Mouse (Mus musculus) splenic B cell, adult 2 months (primary cell): Measurements from ENCODE around the gene Gm20605.
A peak's percentile ranks its signal among the peaks of the same experiment; 100 is the strongest.

Experiments used
- DNase-seq: peaks from one replicate; pipeline ENCODE4 v3.0.0-alpha.2; 2011; ENCODE audit warnings: low read depth, low spot score
- H3K27me3 ChIP-seq: 2 replicates; pipeline ENCODE4 v1.6.1; 2012; ENCODE audit warnings: mild to moderate bottlenecking, low read length, moderate library complexity, mixed read lengths; ENCODE audit not compliant: control insufficient read depth, poor library complexity, insufficient read depth, severe bottlenecking
- H3K36me3 ChIP-seq: 2 replicates; pipeline ENCODE4 v1.6.1; 2012; ENCODE audit warnings: mild to moderate bottlenecking, low read length, moderate library complexity, mixed read lengths; ENCODE audit not compliant: control insufficient read depth, poor library complexity, insufficient read depth, severe bottlenecking

Gene Gm20605

DNA sequence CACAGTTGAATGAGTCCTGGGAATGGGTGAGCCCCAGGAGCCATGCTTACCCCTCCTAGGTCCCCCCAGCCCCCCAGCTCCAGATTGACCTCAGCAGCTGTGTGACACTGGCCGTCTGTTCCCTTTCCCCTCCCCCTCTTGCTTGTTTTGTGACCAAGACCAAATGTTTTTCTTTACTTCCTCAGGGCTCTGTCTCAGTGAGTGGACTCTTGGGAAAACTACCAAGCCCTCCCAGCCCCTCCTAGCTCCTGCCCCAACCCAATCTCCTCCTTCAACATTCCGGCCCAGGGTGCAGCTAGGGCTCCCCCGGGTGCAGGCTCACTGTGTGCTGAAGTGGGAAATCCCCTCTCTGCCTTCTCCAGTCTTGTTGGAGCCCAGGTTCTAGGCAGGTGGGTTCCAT, 1.6 kb downstream of the Gm20605 start:
- Histone ChIP-seq H3K36me3 (peaks cover 3% of the 10 kb centered on the region), H3K27me3 (no peaks in the 10 kb centered on the region)
- peak; percentile 26 for DNase-seq

DNA sequence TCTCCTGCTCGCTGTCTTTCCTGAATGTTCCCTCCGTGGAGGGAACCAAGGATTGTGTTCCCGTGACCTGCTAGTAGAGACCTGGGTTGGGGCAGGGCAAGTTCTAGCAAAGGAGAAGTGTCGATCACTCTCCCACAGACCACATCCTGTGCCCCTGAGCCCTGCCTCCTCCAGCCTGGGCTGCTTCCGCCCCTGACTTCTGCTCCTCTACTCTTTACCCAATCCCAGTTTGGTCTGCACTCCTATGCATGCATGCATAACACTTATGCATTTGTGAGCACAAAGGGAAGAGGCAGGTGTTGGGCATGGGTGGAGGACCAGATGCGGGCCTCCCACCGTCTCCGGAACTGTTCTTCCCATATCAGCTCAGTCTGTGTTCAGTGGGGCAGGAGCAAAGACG, 2.2 kb downstream of the Gm20605 start:
- H3K27me3 ChIP-seq = no peaks in the 10 kb centered on the region
- DNase-seq = peak; percentile 83
- peaks cover 7% of the 10 kb centered on the region for H3K36me3 ChIP-seq

DNA sequence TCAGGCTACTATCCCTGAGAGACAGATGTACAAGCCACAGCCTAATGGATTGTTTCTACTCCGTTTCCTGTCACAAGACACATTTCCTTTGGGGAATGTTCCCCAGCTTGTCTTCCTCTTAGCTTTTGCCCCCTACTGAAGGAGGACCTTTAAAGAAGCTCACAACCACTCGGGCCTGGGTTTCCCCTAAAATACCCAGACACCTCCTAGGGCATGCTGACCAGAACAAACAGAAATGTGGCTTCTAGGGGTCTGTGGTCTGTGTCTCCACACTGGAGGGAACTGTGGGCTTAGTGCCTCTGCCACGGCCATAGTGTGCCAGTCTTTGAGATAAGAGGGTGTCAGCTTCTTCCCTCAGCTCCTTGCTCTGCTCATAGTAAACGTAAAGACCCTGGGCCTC, 2.6 kb downstream of the Gm20605 start:
- H3K36me3 ChIP-seq = peaks cover 7% of the 10 kb centered on the region
- H3K27me3 ChIP-seq = no peaks in the 10 kb centered on the region
- DNase-seq = peak; percentile 50

DNA sequence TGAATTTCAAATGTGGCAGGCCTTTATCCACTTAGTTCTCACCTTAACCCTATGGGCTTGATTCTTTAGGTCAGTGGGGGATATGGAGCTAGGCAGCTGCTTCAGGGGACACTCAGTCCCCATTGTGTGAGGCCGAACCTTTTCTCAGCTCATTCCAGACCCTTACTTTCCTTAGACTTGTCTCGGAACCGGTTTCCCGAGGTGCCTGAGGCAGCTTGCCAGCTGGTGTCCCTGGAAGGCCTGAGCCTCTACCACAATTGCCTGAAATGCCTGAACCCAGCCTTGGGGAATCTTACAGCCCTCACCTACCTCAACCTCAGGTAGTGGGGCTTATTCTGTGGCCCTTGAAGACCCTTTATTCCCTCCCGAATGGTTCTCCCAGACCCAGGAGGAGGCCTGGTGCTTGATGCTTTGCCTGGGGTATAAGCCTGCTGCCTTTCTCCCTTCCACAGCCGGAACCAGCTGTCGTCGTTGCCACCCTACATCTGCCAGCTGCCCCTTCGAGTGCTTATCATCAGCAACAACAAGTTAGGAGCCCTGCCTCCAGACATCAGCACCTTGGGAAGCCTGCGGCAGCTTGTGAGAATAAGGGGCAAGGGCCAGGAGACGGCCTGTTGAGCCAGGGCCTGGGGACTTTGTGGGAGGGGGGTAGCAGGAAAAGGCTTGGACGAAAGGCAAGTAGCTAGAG, 4.6 kb downstream of the Gm20605 start:
- H3K36me3 ChIP-seq = peaks cover 24% of the 10 kb centered on the region
- no peak for DNase-seq
- H3K27me3 ChIP-seq = no peaks in the 10 kb centered on the region

DNA sequence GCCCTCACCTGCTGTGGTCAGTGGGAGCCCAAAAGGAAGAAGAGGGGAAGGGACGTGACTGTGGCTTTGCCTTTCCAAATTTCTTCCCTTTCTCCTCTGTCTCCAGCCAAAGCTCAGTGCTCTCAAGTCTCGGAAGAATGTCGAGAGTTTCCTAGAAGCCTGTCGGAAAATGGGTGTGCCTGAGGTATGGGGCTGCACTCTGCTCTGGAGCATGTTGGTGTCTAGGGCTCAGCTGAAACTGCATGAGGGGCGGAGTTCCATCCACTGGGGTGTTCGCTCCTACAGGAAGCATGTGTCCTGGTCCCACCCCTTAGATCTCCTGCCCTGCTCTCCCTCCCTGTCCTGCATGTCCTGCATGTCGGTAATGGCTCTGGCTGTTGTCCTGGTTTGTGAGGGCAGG, 10.5 kb downstream of the Gm20605 start:
- DNase-seq = no peak
- H3K27me3 ChIP-seq = no peaks in the 10 kb centered on the region
- H3K36me3 ChIP-seq = peaks cover 42% of the 10 kb centered on the region

DNA sequence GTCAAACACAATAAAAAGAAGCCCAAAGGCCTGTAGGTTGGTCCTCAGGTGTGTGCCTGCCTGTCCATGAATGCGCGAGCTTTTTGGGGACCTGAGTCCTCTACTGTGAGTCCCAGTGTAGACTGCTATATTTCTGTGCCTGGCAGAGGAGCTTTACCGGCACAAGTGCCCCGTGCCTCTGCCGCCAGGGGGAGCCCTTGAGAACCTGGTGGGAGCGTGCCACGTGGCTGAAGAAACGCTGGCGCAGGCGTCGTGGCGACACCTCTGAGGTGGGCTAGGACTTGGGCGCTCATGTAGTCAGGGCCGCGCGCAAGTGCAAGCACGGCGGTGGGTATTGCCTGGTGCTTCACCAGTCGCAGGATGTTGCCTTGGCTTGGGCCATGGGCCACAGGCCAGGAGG, 12.1 kb downstream of the Gm20605 start, which contains the start of gene Sap25:
Gene Sap25 (plus strand): TSS at position 281 of the 400 bp plus-strand sequence.
- peaks cover 36% of the 10 kb centered on the region for H3K36me3 ChIP-seq
- no peaks in the 10 kb centered on the region for H3K27me3 ChIP-seq
- peak; percentile 59 for DNase-seq

DNA sequence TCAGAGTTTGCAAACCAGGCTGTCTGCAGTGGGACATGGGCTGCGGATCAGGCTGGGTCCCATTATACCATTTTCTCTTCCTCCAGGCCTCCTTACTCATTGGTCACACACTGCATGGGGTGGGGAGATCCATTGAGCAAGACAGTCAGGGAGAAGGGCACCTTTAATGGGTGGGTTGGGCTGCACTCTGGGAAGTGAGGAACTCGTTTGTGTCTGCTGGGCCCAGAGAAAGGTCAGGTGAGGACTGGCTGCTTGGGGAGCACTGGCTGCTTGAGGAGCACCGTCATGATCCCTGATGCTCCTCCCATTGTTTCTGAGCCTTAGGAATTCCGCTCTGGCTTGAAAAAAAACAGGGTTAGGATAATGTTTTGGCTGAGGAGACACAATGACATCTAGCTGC, 13.9 kb downstream of the Gm20605 start:
- H3K27me3 ChIP-seq = no peaks in the 10 kb centered on the region
- peaks cover 23% of the 10 kb centered on the region for H3K36me3 ChIP-seq
- DNase-seq = no peak

DNA sequence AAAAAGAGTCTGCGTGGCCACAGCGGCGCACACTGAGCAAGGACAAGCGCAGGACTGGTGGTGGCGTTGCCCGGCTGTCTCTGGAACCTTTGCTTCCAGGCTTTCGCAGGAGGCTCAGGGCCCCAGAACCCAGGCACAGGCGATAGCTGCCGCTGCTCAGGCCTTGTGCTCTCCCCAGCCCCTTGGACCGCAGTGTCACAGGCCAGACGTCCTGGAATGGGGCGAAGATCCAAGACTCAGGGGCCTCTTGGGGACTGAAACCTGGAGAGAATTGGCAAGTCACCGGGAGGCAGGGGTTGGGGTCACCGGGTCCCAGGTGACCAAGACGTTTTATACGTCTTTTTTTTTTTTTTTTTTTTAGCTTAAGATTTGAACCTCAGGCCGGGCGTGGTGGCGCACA, 15.5 kb downstream of the Gm20605 start:
- H3K36me3 ChIP-seq = peaks cover 12% of the 10 kb centered on the region
- no peak for DNase-seq
- no peaks in the 10 kb centered on the region for H3K27me3 ChIP-seq

DNA sequence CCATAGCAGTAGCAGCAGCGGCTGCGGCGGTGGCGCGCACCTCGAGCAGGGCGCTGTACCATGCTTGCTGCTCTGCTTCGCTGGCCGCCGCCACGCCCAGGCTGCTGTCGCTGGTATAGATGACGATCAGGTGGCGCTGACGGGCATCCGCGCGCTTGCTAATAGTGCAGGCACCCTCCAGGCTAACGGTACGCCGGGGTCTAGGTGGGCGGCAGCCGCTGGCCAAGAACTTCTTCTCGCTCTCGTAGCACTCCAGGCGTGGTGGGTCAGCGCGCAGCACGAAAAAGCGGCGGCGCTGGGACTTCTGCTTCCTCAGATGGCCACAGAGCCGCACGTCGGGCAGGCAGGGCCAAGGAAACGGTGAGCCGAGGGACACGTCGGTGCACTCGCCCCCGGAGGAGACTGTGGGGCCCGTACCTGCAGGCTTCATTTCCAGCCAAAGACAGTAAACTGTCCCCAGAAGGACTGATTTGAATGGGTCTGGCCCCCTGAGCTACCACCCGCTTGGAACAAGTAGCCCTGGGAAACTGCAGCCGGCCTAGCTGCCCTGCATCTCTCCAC, 16.2 kb downstream of the Gm20605 start:
- H3K27me3 ChIP-seq = no peaks in the 10 kb centered on the region
- peak; percentile 81 for DNase-seq
- H3K36me3 ChIP-seq = peaks cover 9% of the 10 kb centered on the region

DNA sequence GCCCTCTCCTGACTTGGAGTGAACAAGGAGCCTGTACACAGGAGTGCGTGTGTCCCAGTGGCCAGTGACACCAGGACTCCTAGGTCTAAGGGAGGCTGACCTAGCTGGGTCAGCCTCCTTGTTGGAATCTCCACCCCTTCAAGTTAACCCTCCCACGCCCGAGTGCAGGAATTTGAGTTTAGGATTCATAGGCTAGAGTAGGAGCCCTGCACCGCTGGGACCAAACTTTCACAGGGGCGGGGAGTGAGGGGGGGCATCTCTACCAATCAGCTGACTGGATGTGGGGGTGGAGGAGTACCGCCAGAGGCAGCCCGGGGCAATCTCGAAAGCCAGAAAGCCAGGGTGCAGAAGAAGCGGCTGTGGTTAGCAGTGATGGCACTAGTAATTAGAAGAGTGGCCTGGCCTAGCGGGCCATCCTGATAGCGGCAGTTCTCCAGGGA, 16.7 kb downstream of the Gm20605 start, which contains the start of gene Irs3:
Gene Irs3 (minus strand): TSS at position 63 of the 440 bp plus-strand sequence.
- H3K27me3 ChIP-seq = no peaks in the 10 kb centered on the region
- peaks cover 9% of the 10 kb centered on the region for H3K36me3 ChIP-seq
- peak; percentile 47 for DNase-seq

DNA sequence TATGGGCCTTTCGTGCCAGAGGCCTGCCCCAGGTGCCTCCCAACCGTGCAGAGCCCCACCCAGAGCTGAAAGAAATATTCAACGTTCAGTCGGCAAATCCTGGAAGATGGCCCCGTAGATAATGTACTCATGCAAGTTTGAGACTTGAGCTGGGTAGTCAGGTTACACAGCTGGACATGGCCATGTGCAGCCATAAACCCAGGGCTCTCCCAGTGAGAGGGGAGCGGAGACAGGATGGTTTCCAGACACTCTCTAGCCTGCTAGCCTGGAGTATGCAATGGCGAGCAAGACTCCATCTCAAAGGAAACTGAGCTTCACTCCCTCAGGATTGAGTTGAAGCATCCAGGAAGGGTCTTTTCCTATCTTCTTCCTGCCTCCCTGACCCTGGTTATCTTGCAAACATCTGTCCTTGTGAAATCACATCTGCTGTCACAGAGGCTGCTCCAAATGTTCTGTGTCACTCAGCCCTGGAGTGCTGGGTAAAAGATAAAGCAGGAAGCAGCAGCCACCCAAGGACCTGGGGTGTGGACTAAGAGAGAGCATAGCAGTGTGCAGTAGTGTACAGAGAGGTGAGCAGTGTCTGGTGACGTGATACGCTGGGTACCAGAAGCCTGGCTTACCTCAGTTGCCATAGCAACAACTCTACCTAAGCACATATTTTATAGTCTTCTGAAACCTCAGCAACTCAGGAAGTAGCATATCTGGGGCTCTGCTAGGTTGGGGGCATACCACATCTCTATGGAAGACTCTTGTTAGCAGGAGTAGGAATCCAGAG, 19.0 kb downstream of the Gm20605 start:
- peak; percentile 42 for DNase-seq
- Histone ChIP-seq H3K27me3 (no peaks in the 10 kb centered on the region), H3K36me3 (no peaks in the 10 kb centered on the region)

DNA sequence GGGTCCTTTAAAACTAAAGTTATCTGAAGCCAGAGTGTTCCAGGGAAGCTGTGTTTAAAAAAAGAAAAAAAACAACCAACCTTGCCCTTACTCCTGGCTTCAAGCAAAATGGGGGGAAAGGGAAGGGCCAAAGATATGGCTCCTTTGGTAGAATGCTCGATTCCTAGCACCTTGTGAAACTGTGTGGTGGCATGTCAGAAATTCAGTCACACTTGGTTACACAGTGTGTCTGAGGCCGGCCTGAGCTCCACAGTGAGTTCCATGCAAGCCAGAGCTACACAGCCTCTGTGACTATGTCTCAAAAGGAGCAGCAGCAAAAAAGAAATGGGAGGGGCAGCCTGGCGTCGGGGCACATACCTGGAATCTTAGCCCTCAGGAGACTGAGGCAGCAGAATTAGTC, 20.3 kb downstream of the Gm20605 start:
- Histone ChIP-seq H3K36me3 (no peaks in the 10 kb centered on the region), H3K27me3 (no peaks in the 10 kb centered on the region)
- no peak for DNase-seq

DNA sequence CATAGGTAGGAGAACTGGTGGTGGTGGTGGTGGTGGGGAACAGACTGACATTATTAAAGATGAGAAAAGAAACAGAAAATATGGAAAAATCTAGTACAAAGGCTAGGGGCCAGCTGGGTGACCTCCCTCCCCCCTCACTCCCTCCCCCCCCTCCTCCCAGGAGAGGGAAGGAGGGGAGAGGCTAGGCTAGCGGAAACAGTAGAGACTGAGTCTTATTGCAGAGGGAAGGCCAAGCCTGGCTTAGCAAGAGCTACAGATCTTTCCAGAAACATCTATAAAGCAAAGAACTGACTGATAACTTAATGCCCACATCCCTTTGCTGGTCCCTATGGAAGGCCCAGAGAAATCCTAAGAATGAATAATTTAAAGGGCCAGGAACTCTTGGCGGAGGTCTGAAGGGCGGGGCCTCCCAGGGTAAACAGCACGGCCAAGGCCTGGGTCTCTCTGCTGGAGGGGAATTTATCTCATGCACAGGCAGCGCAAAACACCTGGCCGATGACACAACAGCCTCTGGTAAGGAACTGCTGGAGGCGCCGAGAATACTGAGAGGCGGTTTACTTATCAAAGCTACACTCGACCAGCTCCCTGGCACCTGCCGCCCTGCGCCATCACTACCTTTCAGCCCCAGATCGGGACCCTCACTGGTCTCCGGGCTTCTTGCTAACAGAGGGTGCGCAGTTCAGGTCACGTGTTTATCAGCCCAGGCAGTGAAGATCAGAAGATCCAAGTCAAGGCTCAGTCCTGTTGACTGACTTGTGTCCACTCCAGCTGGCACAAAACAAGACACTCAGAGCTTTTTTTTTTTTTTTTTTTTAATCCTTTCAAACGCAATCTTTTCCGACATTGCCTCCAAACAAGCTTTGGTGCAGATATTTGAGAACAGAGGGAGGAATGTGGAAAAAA, 20.9 kb downstream of the Gm20605 start:
- H3K36me3 ChIP-seq = no peaks in the 10 kb centered on the region
- DNase-seq = no peak
- H3K27me3 ChIP-seq = no peaks in the 10 kb centered on the region

DNA sequence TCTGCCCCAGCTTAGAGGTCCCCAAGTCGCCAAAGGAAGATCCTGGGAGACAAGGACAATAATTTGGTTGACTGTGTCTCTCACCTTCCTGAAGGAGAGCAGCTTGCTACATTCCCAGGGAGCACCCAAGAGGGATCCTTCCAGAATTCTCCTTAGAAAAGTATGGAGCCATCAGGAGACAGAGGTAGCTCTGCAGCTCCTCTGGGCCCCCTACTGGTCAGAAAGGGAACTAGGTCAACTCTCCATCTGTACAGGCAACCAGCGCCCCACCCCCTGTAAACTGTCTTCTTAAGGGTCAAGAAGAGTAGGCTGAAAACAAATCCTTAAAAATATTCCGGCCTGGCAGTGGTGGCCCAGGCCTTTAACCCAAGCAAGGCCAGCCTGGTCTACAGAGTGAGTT, 23.5 kb downstream of the Gm20605 start:
- peak; percentile 75 for DNase-seq
- no peaks in the 10 kb centered on the region for H3K27me3 ChIP-seq
- H3K36me3 ChIP-seq = no peaks in the 10 kb centered on the region
